Mouse (Mus musculus) thymus, postnatal 14 days (tissue): ENCODE measurements around the gene Castor1.

Source experiments
- DNase-seq: peaks from one replicate; pipeline ENCODE4 v3.0.0; 2021

Castor1 gene

DNA sequence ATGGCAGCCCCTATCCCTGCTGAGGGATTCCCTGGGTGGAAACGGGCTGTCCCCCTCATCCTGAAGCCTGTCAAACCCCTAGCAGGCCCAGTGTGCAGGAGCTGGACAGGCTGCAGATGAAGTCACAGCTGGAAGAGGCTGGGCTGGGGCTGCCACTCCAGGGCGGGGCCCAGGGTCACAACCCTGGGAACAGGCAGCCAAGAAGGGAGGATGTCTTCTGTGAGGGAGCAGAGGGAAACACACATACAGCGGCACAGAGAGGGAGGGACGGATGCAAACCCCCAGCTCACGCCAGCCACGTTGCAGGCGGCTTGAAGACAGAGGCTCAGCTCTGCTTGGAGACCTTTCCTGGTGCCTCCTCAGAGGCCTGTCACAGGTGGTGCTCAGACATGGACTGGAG, 46.0 kb downstream of the Castor1 start:
- no peak for DNase-seq

DNA sequence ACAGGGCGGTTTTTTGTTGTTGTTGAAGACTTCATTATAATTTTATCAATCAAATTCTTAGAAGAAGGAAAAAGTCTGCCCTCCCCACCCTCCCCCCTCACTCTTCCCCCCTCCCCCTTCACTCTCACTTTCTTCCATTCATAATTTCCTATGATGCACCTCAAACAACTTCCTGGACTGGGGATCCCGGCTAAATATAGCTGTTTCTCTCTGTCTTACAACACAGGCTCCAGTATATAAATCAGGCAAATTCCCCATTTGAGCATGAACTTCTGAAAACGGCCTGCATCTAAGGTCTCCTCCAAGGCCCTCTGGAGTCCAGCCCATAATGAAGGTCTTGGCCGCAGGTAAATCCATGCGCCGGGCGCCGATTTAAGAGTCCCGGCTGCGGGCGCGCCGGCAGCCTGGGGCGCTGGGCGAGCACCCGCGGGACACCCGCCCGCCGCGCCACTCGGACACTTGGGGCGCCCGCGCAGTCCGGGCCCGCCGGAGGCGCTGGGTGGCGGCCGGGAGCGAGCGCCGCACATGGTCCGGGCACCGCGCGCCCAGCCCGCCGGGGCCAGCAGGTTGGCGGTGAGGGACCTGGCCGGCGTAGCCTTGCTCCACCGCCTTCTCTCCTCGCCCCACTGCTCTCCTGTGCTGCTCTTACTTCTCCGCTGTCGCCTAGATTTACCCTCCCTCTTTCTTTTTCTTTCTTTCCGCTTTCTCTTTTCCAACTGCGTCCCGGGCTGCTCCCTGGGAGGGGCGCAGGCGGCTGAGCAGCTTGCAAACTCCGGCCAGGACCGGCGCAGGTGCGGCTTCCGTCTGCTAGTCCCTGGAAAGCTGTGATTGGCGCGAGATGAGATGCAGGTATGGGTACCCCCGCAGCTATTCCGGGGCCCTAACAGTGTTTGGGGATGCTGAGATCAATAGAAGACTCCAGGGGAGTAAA, 48.5 kb downstream of the Castor1 start:
- DNase-seq: no peak

DNA sequence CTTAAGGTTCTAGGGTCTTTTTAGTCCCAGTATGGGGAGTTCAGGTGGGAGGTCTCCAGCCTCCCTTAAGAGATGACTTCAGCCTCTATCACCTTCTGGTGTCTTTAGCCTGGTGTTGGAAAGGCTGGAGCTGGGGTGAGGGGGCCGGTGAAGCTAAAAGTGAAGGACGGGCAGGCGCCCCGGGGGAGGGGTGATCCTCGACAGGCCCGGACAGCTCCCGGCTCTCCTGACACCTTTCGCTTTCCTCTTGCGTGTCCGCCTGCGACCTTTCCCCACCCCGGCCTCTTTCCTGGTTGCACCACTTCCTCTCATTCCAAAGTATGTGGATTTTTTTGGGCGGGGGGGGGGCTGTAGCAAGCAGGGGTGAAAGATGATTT, 49.2 kb downstream of the Castor1 start:
- DNase-seq: no peak

DNA sequence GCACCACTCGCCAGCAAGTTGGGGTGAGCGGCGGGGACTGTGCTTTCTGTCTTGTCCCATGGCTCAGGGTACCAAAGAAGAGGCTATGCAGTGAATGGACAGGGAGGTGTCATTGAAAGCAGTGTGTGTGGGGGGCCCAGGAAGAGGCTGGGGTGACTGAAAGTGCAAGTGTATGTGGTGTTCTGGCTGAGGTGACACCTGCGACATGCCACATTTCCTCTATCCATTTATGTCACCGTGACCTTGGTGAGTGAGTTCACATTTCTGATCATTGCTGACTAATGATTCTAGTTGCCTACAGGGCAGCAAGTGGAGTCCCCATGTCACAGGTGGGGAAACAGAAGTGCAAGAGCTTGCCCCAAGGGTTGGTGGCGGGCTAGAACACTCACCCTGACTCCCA, 50.5 kb downstream of the Castor1 start:
- no peak for DNase-seq

DNA sequence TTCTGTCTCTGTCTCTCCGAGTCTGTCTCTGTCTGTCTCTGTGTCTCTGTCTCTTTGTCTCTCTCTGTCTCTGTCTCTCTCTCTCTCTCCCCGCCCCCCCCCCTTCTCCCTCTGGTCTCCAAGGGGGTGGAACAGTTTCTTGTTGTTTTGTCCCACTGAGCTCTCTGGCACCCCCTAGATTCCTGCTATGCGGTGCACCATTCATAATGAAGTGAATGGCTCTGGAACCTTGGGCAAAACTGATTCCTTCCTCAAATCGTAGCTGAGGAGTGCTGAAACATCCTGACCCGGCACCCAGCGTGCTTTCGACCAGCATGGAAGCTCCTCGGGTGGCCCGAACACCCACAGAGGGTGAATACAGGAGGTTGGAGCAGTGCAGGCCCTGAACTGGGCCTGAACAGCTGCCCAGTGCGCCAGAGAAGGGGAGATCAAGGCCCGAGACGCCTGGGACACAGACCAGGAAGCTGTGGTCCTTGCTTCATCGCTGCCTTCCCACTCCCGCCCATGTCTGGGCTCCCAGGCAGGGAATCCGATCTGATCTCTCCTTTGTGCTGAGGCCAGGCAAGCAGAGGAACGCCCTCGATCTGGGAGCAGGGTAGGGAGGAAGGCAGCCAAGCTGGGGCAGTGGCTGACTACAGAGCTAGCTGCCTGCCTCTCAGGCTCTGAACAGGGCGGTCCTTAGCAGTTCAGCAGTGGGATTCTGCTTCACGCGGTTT, 52.9 kb downstream of the Castor1 start:
- no peak for DNase-seq

DNA sequence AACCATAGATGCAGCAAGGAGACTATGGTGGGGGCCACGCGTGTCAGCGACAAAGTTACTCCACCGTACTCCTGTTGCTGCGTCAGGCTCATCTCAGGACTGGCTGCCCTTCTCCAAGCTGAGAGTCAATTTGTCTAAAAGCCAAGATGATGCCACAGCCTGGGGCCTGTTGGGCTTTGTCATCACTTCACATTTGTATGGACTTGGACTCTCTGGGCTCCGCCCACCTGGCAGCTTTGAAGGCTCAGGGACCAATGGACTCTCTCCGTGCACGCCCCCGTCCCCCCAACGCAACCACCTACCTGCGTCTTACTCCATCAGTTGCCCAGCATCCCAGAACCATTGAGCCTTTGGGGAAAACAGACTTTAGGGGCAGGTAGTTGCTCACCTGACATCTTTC, 53.5 kb downstream of the Castor1 start:
- no peak for DNase-seq
